Mouse (Mus musculus) lung, postnatal 0 days (tissue): Measurements from ENCODE around the gene Uncx. TPM values are rescaled to one million over a fixed set of nuclear protein-coding genes. Genes with fewer than 3 reads are reported as not detected.

Experiments used
- ATAC-seq: fragments of 200-750 bp; cut with Nextera tagmentation; 2 replicates; pipeline ENCODE4 v1.8.0; 2017; ENCODE audit warnings: moderate library complexity
- DNase-seq: peaks from one replicate; pipeline ENCODE4 v3.0.0-alpha.2; 2016; ENCODE audit warnings: low spot score
- H3K27ac ChIP-seq: fragments of 300-500 bp; sonication (generic); 2 replicates; pipeline ENCODE4 v1.5.1; 2014; ENCODE audit warnings: antibody characterized with exemption, mild to moderate bottlenecking, low read length, mixed read lengths
- H3K27me3 ChIP-seq: fragments of 300-500 bp; sonication (generic); replicated peaks from 2 replicates; pipeline ENCODE4 v1.6.1; 2014; ENCODE audit warnings: low read length, mixed read lengths; ENCODE audit not compliant: insufficient read depth
- H3K36me3 ChIP-seq: fragments of 300-500 bp; sonication (generic); 2 replicates; pipeline ENCODE4 v1.6.1; 2014; ENCODE audit warnings: low read length, mixed read lengths; ENCODE audit not compliant: insufficient read depth
- H3K4me1 ChIP-seq: fragments of 300-500 bp; sonication (generic); 2 replicates; pipeline ENCODE4 v1.6.1; 2014; ENCODE audit warnings: antibody characterized with exemption, low read depth, low read length, mixed read lengths; ENCODE audit not compliant: insufficient read depth
- H3K4me2 ChIP-seq: fragments of 300-500 bp; sonication (generic); replicated peaks from 2 replicates; pipeline ENCODE4 v1.6.1; 2014; ENCODE audit warnings: low read depth, mild to moderate bottlenecking, low read length, moderate library complexity, mixed read lengths
- H3K4me3 ChIP-seq: fragments of 300-500 bp; sonication (generic); 2 replicates; pipeline ENCODE4 v1.5.1; 2014; ENCODE audit warnings: low read depth, low read length
- H3K9ac ChIP-seq: fragments of 300-500 bp; sonication (generic); replicated peaks from 2 replicates; pipeline ENCODE4 v1.6.1; 2014; ENCODE audit warnings: low read depth, mild to moderate bottlenecking
- H3K9me3 ChIP-seq: fragments of 300-500 bp; sonication (generic); 2 replicates; pipeline ENCODE4 v1.6.1; 2016; ENCODE audit warnings: low read length, mixed read lengths
- CTCF ChIP-seq: IDR thresholded peaks from 2 replicates; pipeline ENCODE4 v1.5.1; 2016; ENCODE audit warnings: antibody characterized with exemption, mild to moderate bottlenecking
- EP300 ChIP-seq: IDR thresholded peaks from 2 replicates; pipeline ENCODE4 v1.6.1; 2016; ENCODE audit warnings: antibody characterized with exemption, mild to moderate bottlenecking, control low read depth
- WGBS: fragments of 180-500 bp; shearing (Covaris S2); extraction: QIAGEN DNeasy Blood & Tissue Kit; methylation state at CpG from one replicate; pipeline ENCODE4 v1.1.7; 2014; 5-methylcytosine and 5-hydroxymethylcytosine counted together
- polyA plus RNA-seq: library from polyadenylated mRNA; unstranded; fragments of >200 nt; fragmentation: Nextera tagmentation; extraction: Ambion mirVana; gene quantifications from 2 replicates; pipeline ENCODE4 v1.2.1, GENCODE M21; 2015

The Uncx gene
- polyA plus RNA-seq, 1 experiment from 2014 or later, result not detected

DNA sequence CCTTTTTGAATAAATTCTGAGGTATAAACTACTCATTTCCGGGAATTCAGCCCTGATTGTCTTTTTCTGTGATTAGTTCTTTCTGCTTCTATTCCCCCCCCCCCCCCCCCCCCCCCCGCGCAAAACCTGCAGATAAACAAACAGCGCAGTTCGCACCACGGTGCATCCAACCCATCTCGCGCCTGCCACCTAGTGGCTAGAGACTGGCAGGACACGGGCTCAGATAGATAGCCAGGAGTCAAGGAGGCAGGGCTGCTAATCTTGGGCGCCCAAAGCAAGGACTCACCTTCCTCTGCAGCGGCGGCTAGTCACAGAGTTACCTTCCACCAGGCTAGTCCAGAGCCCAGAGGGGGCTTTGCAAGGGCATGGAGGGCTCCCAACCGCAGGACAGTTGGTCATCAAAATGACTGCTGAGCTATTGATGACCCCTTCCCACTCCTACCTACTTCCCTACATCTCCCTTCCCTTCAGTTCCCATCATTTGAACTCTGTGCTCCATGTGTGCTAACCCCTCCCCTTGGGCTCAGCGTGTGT, 38.2 kb upstream of the Uncx start:
- Histone ChIP-seq H3K27me3 (no peaks in the 10 kb centered on the region), H3K36me3 (no peaks in the 10 kb centered on the region), H3K4me1 (no peaks in the 10 kb centered on the region), H3K4me3 (no peak overlapping the region), H3K4me2 (no peak overlapping the region), H3K9ac (no peak overlapping the region), H3K9me3 (no peaks in the 10 kb centered on the region), H3K27ac (no peak overlapping the region)
- 4% methylated on average over 12 of the region's 14 CpGs for WGBS
- no peak for TF ChIP-seq EP300
- TF ChIP-seq CTCF, result peak; percentile 83
- ATAC-seq, result peak; percentile 59; the same call in 1 of the 2 replicates
- peak; percentile 79 for DNase-seq

DNA sequence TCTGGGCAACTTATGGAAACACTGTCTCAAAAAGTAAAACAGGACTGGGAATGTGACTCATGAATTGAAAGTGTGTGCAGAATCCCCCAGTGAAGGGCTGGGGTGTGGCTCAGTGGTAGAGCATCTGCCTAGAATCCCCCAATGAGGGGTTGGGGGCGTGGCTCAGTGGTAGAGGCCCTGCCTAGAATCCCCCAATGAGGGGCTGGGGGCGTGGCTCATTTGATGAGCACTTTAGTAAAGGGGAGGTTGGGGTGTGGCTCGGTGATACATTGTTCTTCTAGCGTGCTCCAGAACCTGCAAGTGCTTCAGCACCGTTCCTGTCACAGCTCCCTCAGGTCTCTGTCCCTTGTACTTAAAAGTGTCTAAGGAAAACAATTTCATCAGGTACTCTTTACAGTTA, 37.1 kb upstream of the Uncx start:
- Histone ChIP-seq H3K27me3 (no peaks in the 10 kb centered on the region), H3K4me1 (no peaks in the 10 kb centered on the region), H3K9me3 (no peaks in the 10 kb centered on the region), H3K4me2 (no peak overlapping the region), H3K9ac (no peak overlapping the region), H3K27ac (no peak overlapping the region), H3K36me3 (no peaks in the 10 kb centered on the region), H3K4me3 (no peak overlapping the region)
- no peak for DNase-seq
- 7% methylated on average over 5 of the region's 5 CpGs for WGBS
- no peak for TF ChIP-seq CTCF
- TF ChIP-seq EP300, result no peak
- ATAC-seq, result no peak

DNA sequence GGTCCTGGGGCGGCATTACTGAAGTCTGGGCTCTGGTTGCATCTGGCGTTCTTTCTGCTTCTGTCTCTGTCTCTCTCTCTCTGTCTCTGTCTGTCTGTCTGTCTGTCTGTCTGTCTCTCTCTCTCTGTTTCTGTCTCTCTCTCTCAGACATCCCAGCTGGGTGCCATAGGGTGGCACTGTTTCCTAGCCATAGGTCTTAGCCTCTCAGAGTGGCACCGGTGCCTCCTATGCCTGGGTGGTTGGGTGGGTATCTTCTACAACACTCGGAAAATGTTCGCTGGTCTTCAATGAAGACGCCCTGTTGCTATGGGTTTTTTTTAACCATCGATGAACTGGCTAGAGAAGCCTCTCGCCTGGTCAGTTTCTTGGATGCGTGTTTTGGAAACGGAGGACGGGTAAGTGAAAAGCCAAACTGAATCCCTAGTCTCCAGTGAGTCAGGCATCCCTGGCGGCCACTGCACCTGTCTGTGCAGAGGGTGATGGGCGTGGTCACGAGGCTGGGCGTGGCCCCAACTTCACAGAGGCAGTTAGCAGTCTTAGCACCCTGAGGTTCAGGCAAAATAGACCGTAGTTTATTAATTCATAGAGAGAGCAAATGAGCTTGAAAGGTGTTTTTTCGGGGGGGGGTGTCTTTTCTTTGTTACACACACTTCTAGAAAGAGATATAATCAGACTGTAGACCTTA, 32.5 kb upstream of the Uncx start:
- Histone ChIP-seq H3K27me3 (no peaks in the 10 kb centered on the region), H3K4me3 (no peak overlapping the region), H3K9ac (no peak overlapping the region), H3K36me3 (no peaks in the 10 kb centered on the region), H3K9me3 (no peaks in the 10 kb centered on the region), H3K4me2 (no peak overlapping the region), H3K4me1 (no peaks in the 10 kb centered on the region), H3K27ac (no peak overlapping the region)
- WGBS, result 16% methylated on average over 17 of the region's 17 CpGs
- ATAC-seq, result no peak
- peak; percentile 26 for TF ChIP-seq CTCF
- TF ChIP-seq EP300, result no peak
- peak; percentile 27 for DNase-seq

DNA sequence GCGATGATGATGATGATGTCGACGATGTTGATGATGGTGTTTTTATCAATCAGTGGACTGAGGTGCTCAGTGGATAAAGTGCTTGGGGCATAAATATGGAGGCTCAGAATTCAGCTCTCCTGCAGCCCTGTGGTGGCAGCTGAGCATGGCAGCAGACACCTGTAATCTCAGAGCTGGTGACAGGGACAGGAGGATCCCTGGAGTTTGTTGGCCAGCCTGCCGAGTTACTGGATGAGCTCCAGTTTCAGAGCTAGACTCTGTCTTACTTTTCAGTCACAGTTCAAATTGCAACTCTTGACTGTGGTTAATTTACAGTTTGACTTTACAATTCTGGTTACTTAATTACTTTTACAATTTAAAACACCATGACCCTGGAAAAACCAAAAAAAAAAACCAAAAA, 31.1 kb upstream of the Uncx start:
- H3K4me3 ChIP-seq, result no peak overlapping the region
- no peak for DNase-seq
- H3K9ac ChIP-seq, result no peak overlapping the region
- H3K27ac ChIP-seq, result no peak overlapping the region
- no peak overlapping the region for H3K4me2 ChIP-seq
- H3K4me1 ChIP-seq, result no peaks in the 10 kb centered on the region
- no peaks in the 10 kb centered on the region for H3K36me3 ChIP-seq
- H3K9me3 ChIP-seq, result no peaks in the 10 kb centered on the region
- 86% methylated on average over 4 of the region's 4 CpGs for WGBS
- TF ChIP-seq CTCF (no peak), EP300 (no peak)
- ATAC-seq, result no peak
- no peaks in the 10 kb centered on the region for H3K27me3 ChIP-seq

DNA sequence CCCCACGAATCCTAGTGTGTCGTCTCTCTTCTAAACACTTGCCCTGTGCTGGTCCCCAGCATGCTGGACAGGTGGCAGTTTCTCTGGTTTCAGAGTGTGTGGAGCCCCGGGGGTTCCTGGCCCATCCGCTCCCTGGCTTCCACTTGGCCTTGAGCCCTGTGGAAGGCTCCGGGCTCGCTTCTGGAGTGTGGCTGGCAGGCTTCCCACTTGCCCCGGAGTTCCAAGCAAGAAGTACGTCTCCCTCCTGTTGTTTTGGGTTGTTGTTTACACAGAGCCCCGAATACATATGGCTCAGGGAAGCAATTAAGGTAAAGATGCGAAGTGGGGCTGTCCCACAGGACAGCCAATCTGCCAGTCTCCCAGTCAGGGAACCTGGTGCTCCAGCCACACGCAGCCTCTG, 27.0 kb upstream of the Uncx start:
- Histone ChIP-seq H3K4me2 (no peak overlapping the region), H3K27ac (no peak overlapping the region), H3K36me3 (no peaks in the 10 kb centered on the region), H3K4me3 (no peak overlapping the region), H3K4me1 (no peaks in the 10 kb centered on the region), H3K9ac (no peak overlapping the region), H3K9me3 (no peaks in the 10 kb centered on the region), H3K27me3 (0 out of 2 replicates have a peak, but pooled peaks cover 4% of the 10 kb centered on the region)
- no peak for TF ChIP-seq CTCF
- no peak for TF ChIP-seq EP300
- DNase-seq (no peak), ATAC-seq (no peak)
- WGBS, result 19% methylated on average over 11 of the region's 11 CpGs

DNA sequence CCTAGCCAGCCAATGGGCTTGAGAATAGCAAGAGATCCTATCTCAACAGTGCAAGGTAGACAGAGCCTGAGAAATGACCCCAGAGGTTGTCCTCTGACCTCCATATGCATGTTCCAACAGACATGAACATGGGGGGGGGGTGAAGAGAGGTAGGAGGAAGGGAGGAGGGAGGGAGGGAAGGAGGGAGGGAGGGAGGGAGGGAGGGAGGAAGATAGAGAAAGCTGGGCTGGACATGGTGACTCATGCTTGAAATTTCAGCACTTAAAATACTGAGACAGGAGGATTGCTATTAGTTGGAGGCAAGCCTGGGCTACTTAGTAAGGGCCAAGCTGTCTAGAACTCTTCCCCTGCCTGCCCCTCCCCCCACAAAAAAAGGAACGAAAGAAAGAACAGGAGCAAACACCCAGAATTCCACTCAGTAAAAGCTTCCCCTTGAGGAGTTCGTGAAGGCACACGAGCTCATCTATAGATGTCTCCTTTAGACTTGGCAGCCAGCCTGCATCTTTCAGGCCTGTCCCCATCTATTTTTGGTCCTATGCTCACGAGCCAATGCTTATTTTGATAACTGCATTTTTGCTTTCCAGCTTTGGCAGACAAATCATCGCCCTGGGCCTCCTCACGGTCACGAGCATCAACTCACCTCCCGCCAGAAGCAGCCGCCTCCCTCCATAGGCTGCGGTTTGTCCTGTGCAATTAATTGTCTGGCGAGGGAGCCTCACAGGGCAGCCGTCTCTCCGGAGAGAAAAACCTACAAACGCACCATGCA, 23.0 kb upstream of the Uncx start:
- Histone ChIP-seq H3K4me2 (no peak overlapping the region), H3K9ac (no peak overlapping the region), H3K4me3 (no peak overlapping the region), H3K36me3 (no peaks in the 10 kb centered on the region), H3K4me1 (no peaks in the 10 kb centered on the region), H3K27ac (no peak overlapping the region), H3K9me3 (no peaks in the 10 kb centered on the region), H3K27me3 (peaks cover 8% of the 10 kb centered on the region; the same call in 1 of the 2 replicates)
- WGBS, result 42% methylated on average over 14 of the region's 14 CpGs
- DNase-seq (no peak), ATAC-seq (no peak)
- TF ChIP-seq CTCF (no peak), EP300 (no peak)
